Mouse (Mus musculus): Measurements from ENCODE around the gene Prkn. TPM values are rescaled to one million over a fixed set of nuclear protein-coding genes. Genes with fewer than 3 reads are reported as not detected.
A peak's percentile ranks its signal among the peaks of the same experiment; 100 is the strongest.

Gene Prkn
- polyA plus RNA-seq, 1 experiment from 2014 or later, result 3.9 TPM

- ATAC-seq, result no peak
- no peaks in the 10 kb centered on the region for H3K27me3 ChIP-seq (replicated peaks; ENCODE audit: control insufficient read depth, insufficient read depth, low read length)
- no peaks in the 10 kb centered on the region for H3K9me3 ChIP-seq (ENCODE audit: control insufficient read depth, low read length)
- H3K9ac ChIP-seq (replicated peaks; ENCODE audit: low read depth, low read length), result no peak overlapping the region
- H3K36me3 ChIP-seq (ENCODE audit: control insufficient read depth, insufficient read depth), result no peaks in the 10 kb centered on the region
- H3K27ac ChIP-seq (ENCODE audit: low read length), result no peak overlapping the region
- no peak overlapping the region for H3K4me2 ChIP-seq (ENCODE audit: low read length)
- H3K4me3 ChIP-seq (replicated peaks; ENCODE audit: low read length), result no peak overlapping the region
- whole genome bisulfite sequencing, result 88% methylated on average over 4 of the region's 4 CpGs
- H3K4me1 ChIP-seq (replicated peaks; ENCODE audit: control insufficient read depth, insufficient read depth, low read length), result no peaks in the 10 kb centered on the region
Measured at GRCm38 (mm10) chr17:11585491-11585890, 745.3 kb downstream of the Prkn start.

- Histone ChIP-seq H3K9me3 (ENCODE audit: control insufficient read depth, low read length) (no peaks in the 10 kb centered on the region), H3K4me2 (ENCODE audit: low read length) (no peak overlapping the region), H3K27ac (ENCODE audit: low read length) (no peak overlapping the region), H3K36me3 (ENCODE audit: control insufficient read depth, insufficient read depth) (no peaks in the 10 kb centered on the region), H3K4me3 (replicated peaks; ENCODE audit: low read length) (no peak overlapping the region), H3K27me3 (replicated peaks; ENCODE audit: control insufficient read depth, insufficient read depth, low read length) (no peaks in the 10 kb centered on the region), H3K4me1 (replicated peaks; ENCODE audit: control insufficient read depth, insufficient read depth, low read length) (peaks cover 12% of the 10 kb centered on the region; the same call in 1 of the 2 replicates), H3K9ac (replicated peaks; ENCODE audit: low read depth, low read length) (no peak overlapping the region)
- ATAC-seq, result no peak
- WGBS, result 93% methylated on average over 5 of the region's 5 CpGs
Measured at GRCm38 (mm10) chr17:11607931-11608330, 767.7 kb downstream of the Prkn start.

- H3K9ac ChIP-seq (replicated peaks; ENCODE audit: low read depth, low read length), result no peak overlapping the region
- 6% methylated on average over 7 of the region's 7 CpGs for WGBS
- peak; percentile 47; the same call in 1 of the 2 replicates for ATAC-seq
- H3K9me3 ChIP-seq (ENCODE audit: control insufficient read depth, low read length), result no peaks in the 10 kb centered on the region
- no peaks in the 10 kb centered on the region for H3K27me3 ChIP-seq (replicated peaks; ENCODE audit: control insufficient read depth, insufficient read depth, low read length)
- H3K36me3 ChIP-seq (ENCODE audit: control insufficient read depth, insufficient read depth), result no peaks in the 10 kb centered on the region
- H3K27ac ChIP-seq (ENCODE audit: low read length), result no peak overlapping the region
- H3K4me1 ChIP-seq (replicated peaks; ENCODE audit: control insufficient read depth, insufficient read depth, low read length), result peaks cover 13% of the 10 kb centered on the region; the same call in 1 of the 2 replicates
- no peak overlapping the region for H3K4me3 ChIP-seq (replicated peaks; ENCODE audit: low read length)
- H3K4me2 ChIP-seq (ENCODE audit: low read length), result peak overlapping the region; percentile 34
Measured at GRCm38 (mm10) chr17:11611459-11611858, 771.3 kb downstream of the Prkn start.

- no peak overlapping the region for H3K27ac ChIP-seq (ENCODE audit: low read length)
- no peaks in the 10 kb centered on the region for H3K36me3 ChIP-seq (ENCODE audit: control insufficient read depth, insufficient read depth)
- no peak overlapping the region for H3K4me2 ChIP-seq (ENCODE audit: low read length)
- no peaks in the 10 kb centered on the region for H3K27me3 ChIP-seq (replicated peaks; ENCODE audit: control insufficient read depth, insufficient read depth, low read length)
- no peak overlapping the region for H3K4me3 ChIP-seq (replicated peaks; ENCODE audit: low read length)
- no peak for ATAC-seq
- peaks cover 16% of the 10 kb centered on the region; the same call in 1 of the 2 replicates for H3K4me1 ChIP-seq (replicated peaks; ENCODE audit: control insufficient read depth, insufficient read depth, low read length)
- no peaks in the 10 kb centered on the region for H3K9me3 ChIP-seq (ENCODE audit: control insufficient read depth, low read length)
- H3K9ac ChIP-seq (replicated peaks; ENCODE audit: low read depth, low read length), result no peak overlapping the region
- WGBS, result 69% methylated on average over 21 of the region's 21 CpGs
Measured at GRCm38 (mm10) chr17:11612801-11613531, 772.8 kb downstream of the Prkn start.

- Histone ChIP-seq H3K27me3 (replicated peaks; ENCODE audit: control insufficient read depth, insufficient read depth, low read length) (no peaks in the 10 kb centered on the region), H3K27ac (ENCODE audit: low read length) (0 out of 2 replicates have a peak overlapping the region, but pooled peaks have one; percentile 39), H3K36me3 (ENCODE audit: control insufficient read depth, insufficient read depth) (no peaks in the 10 kb centered on the region), H3K9me3 (ENCODE audit: control insufficient read depth, low read length) (no peaks in the 10 kb centered on the region), H3K9ac (replicated peaks; ENCODE audit: low read depth, low read length) (no peak overlapping the region), H3K4me3 (replicated peaks; ENCODE audit: low read length) (no peak overlapping the region), H3K4me2 (ENCODE audit: low read length) (no peak overlapping the region), H3K4me1 (replicated peaks; ENCODE audit: control insufficient read depth, insufficient read depth, low read length) (peaks cover 21% of the 10 kb centered on the region; the same call in 1 of the 2 replicates)
- peak; percentile 66; the same call in 1 of the 2 replicates for ATAC-seq
- 58% methylated on average over 2 of the region's 2 CpGs for WGBS
Measured at GRCm38 (mm10) chr17:11617552-11617951, 777.4 kb downstream of the Prkn start.

- no peak overlapping the region for H3K4me2 ChIP-seq (ENCODE audit: low read length)
- H3K27ac ChIP-seq (ENCODE audit: low read length), result peak overlapping the region; percentile 54; the same call in 1 of the 2 replicates
- no peak overlapping the region for H3K9ac ChIP-seq (replicated peaks; ENCODE audit: low read depth, low read length)
- no peaks in the 10 kb centered on the region for H3K9me3 ChIP-seq (ENCODE audit: control insufficient read depth, low read length)
- 65% methylated on average over 8 of the region's 8 CpGs for WGBS
- H3K4me1 ChIP-seq (replicated peaks; ENCODE audit: control insufficient read depth, insufficient read depth, low read length), result peaks cover 19% of the 10 kb centered on the region; the same call in 1 of the 2 replicates
- peak; percentile 57 for ATAC-seq
- no peak overlapping the region for H3K4me3 ChIP-seq (replicated peaks; ENCODE audit: low read length)
- no peaks in the 10 kb centered on the region for H3K36me3 ChIP-seq (ENCODE audit: control insufficient read depth, insufficient read depth)
- H3K27me3 ChIP-seq (replicated peaks; ENCODE audit: control insufficient read depth, insufficient read depth, low read length), result no peaks in the 10 kb centered on the region
Measured at GRCm38 (mm10) chr17:11618886-11619590, 778.9 kb downstream of the Prkn start.

- Histone ChIP-seq H3K36me3 (ENCODE audit: control insufficient read depth, insufficient read depth) (no peaks in the 10 kb centered on the region), H3K4me3 (replicated peaks; ENCODE audit: low read length) (no peak overlapping the region), H3K9me3 (ENCODE audit: control insufficient read depth, low read length) (no peaks in the 10 kb centered on the region), H3K4me2 (ENCODE audit: low read length) (no peak overlapping the region), H3K27ac (ENCODE audit: low read length) (no peak overlapping the region), H3K27me3 (replicated peaks; ENCODE audit: control insufficient read depth, insufficient read depth, low read length) (no peaks in the 10 kb centered on the region), H3K4me1 (replicated peaks; ENCODE audit: control insufficient read depth, insufficient read depth, low read length) (peaks cover 19% of the 10 kb centered on the region; the same call in 1 of the 2 replicates), H3K9ac (replicated peaks; ENCODE audit: low read depth, low read length) (no peak overlapping the region)
- ATAC-seq, result no peak
- 83% methylated on average over 3 of the region's 3 CpGs for whole genome bisulfite sequencing
Measured at GRCm38 (mm10) chr17:11620770-11621169, 780.6 kb downstream of the Prkn start.

- ATAC-seq, result no peak
- no peak overlapping the region for H3K9ac ChIP-seq (replicated peaks; ENCODE audit: low read depth, low read length)
- H3K9me3 ChIP-seq (ENCODE audit: control insufficient read depth, low read length), result no peaks in the 10 kb centered on the region
- H3K4me3 ChIP-seq (replicated peaks; ENCODE audit: low read length), result no peak overlapping the region
- no peak overlapping the region for H3K27ac ChIP-seq (ENCODE audit: low read length)
- peaks cover 19% of the 10 kb centered on the region; the same call in 1 of the 2 replicates for H3K4me1 ChIP-seq (replicated peaks; ENCODE audit: control insufficient read depth, insufficient read depth, low read length)
- no peak overlapping the region for H3K4me2 ChIP-seq (ENCODE audit: low read length)
- 58% methylated on average over 3 of the region's 3 CpGs for WGBS
- H3K27me3 ChIP-seq (replicated peaks; ENCODE audit: control insufficient read depth, insufficient read depth, low read length), result no peaks in the 10 kb centered on the region
- no peaks in the 10 kb centered on the region for H3K36me3 ChIP-seq (ENCODE audit: control insufficient read depth, insufficient read depth)
Measured at GRCm38 (mm10) chr17:11621492-11621891, 781.3 kb downstream of the Prkn start.

- H3K9me3 ChIP-seq (ENCODE audit: control insufficient read depth, low read length), result no peaks in the 10 kb centered on the region
Measured at GRCm38 (mm10) chr17:11626306-11626705, 786.1 kb downstream of the Prkn start.

More at GRCm38 (mm10) chr17:11626306-11626705, 786.1 kb downstream of the Prkn start:
- Histone ChIP-seq H3K4me2 (ENCODE audit: low read length) (no peak overlapping the region), H3K27ac (ENCODE audit: low read length) (no peak overlapping the region), H3K4me1 (replicated peaks; ENCODE audit: control insufficient read depth, insufficient read depth, low read length) (no peaks in the 10 kb centered on the region), H3K4me3 (replicated peaks; ENCODE audit: low read length) (no peak overlapping the region), H3K27me3 (replicated peaks; ENCODE audit: control insufficient read depth, insufficient read depth, low read length) (no peaks in the 10 kb centered on the region), H3K9ac (replicated peaks; ENCODE audit: low read depth, low read length) (no peak overlapping the region), H3K36me3 (ENCODE audit: control insufficient read depth, insufficient read depth) (no peaks in the 10 kb centered on the region)
- ATAC-seq, result no peak
- WGBS, result 71% methylated on average over 3 of the region's 3 CpGs

Measured in forebrain, embryonic 16.5 days (tissue).